In the genomic region with DNA sequence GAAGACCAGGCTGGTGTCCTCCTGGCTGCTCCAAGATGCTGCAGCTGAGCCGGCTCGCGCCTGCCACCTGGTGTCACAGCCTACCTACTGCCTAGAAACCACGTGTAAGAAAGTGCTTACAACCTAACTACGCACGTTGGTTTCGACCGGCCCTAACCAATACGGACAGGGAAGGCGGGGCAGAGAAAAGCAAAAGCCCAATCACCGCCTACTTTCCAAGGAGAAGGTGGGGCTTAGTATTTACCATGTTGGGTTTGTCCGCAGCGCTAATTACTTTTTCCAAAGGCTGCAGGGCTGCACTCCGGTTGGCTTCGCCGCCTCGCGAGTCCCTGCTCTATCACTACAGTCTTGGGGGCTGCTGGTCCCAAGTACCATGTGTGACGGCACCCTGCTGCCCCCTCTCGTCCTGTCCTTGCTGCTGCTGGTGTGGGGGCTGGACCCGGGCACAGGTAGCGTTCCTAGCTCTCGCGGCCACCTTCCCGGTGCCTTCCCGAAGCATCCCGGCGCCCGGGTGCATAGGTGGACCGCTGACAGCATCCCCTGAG, we compare ENCODE assay signal across 8 mouse cellular contexts. TPM values are rescaled to one million over a fixed set of nuclear protein-coding genes. Genes with fewer than 3 reads are reported as not detected.
DNase-seq lines count a peak whose midpoint lies in the region; ATAC-seq and TF ChIP-seq lines count a peak whose summit lies in the region.

Gene Adamts17 (plus strand): TSS at position 273 of the 545 bp plus-strand sequence.

- no peaks in the 10 kb centered on the region for H3K9me3 ChIP-seq in erythroblast, embryonic 14.5 days (ENCODE audit: control insufficient read depth, low read length)
- H3K9me3 ChIP-seq in embryonic facial prominence, embryonic 11.5 days (replicated peaks; ENCODE audit: control insufficient read depth, low read length): no peaks in the 10 kb centered on the region
- no peaks in the 10 kb centered on the region for H3K9me3 ChIP-seq in limb, embryonic 10.5 days (replicated peaks)
- no peaks in the 10 kb centered on the region for H3K9me3 ChIP-seq in midbrain, embryonic 13.5 days

- peaks cover 7% of the 10 kb centered on the region for H3K4me1 ChIP-seq in erythroblast, embryonic 14.5 days (ENCODE audit: control insufficient read depth)
- peaks cover 7% of the 10 kb centered on the region for H3K4me1 ChIP-seq in embryonic facial prominence, embryonic 11.5 days (ENCODE audit: control insufficient read depth, insufficient read depth, low read length)
- H3K4me1 ChIP-seq in limb, embryonic 10.5 days: peaks cover 29% of the 10 kb centered on the region
- peaks cover 16% of the 10 kb centered on the region for H3K4me1 ChIP-seq in midbrain, embryonic 13.5 days (replicated peaks)
- H3K4me1 ChIP-seq in small intestine, adult 2 months (ENCODE audit: control insufficient read depth, insufficient read depth, insufficient read length, low read length): peaks cover 5% of the 10 kb centered on the region

- peak; percentile 88; the same call in 1 of the 2 replicates for TF ChIP-seq CTCF in small intestine, adult 2 months (IDR thresholded peaks at IDR 0.05; ENCODE audit: extremely low read depth, insufficient read length, insufficient replicate concordance, low read depth, low read length)

- peak within 1 kb of the TSS; percentile 100 for H3K4me2 ChIP-seq in embryonic facial prominence, embryonic 11.5 days (ENCODE audit: low read depth, low read length)
- peak within 1 kb of the TSS; percentile 100 for H3K4me2 ChIP-seq in midbrain, embryonic 13.5 days (replicated peaks)

- under 1% methylated on average over 30 of the region's 30 CpGs for WGBS in embryonic facial prominence, embryonic 11.5 days
- under 1% methylated on average over 30 of the region's 30 CpGs for WGBS in limb, embryonic 10.5 days
- under 1% methylated on average over 30 of the region's 30 CpGs for WGBS in midbrain, embryonic 13.5 days
- under 1% methylated on average over 30 of the region's 30 CpGs for WGBS in small intestine, adult 2 months

- peak; percentile 59; the same call in 1 of the 2 replicates for TF ChIP-seq POLR2A in small intestine, adult 2 months (IDR thresholded peaks at IDR 0.05; ENCODE audit: low read depth, low read length)

- H3K27ac ChIP-seq in embryonic facial prominence, embryonic 11.5 days (replicated peaks; ENCODE audit: low read depth, low read length): 0 out of 2 replicates have a peak within 1 kb of the TSS, but pooled peaks have one; percentile 20
- peak within 1 kb of the TSS; percentile 57 for H3K27ac ChIP-seq in limb, embryonic 10.5 days
- peak within 1 kb of the TSS; percentile 63 for H3K27ac ChIP-seq in midbrain, embryonic 13.5 days
- H3K27ac ChIP-seq in small intestine, adult 2 months (ENCODE audit: insufficient read depth, low read depth, low read length): no peak within 1 kb of the TSS

- peak within 1 kb of the TSS; percentile 40 for H3K4me3 ChIP-seq in erythroblast, embryonic 14.5 days (replicated peaks)
- H3K4me3 ChIP-seq in embryonic facial prominence, embryonic 11.5 days (ENCODE audit: low read depth, low read length): peak within 1 kb of the TSS; percentile 66
- peak within 1 kb of the TSS; percentile 82 for H3K4me3 ChIP-seq in limb, embryonic 10.5 days
- peak within 1 kb of the TSS; percentile 65 for H3K4me3 ChIP-seq in midbrain, embryonic 13.5 days (replicated peaks)
- H3K4me3 ChIP-seq in small intestine, adult 2 months (ENCODE audit: low read depth, low read length): peak within 1 kb of the TSS; percentile 68

- no peaks in the 10 kb centered on the region for H3K36me3 ChIP-seq in erythroblast, embryonic 14.5 days (ENCODE audit: control insufficient read depth)
- H3K36me3 ChIP-seq in embryonic facial prominence, embryonic 11.5 days (replicated peaks; ENCODE audit: control insufficient read depth, insufficient read depth, low read depth, low read length): no peaks in the 10 kb centered on the region
- no peaks in the 10 kb centered on the region for H3K36me3 ChIP-seq in limb, embryonic 10.5 days
- no peaks in the 10 kb centered on the region for H3K36me3 ChIP-seq in midbrain, embryonic 13.5 days
- no peaks in the 10 kb centered on the region for H3K36me3 ChIP-seq in small intestine, adult 2 months (ENCODE audit: control insufficient read depth, insufficient read depth, low read length)

- H3K27me3 ChIP-seq in erythroblast, embryonic 14.5 days (ENCODE audit: control insufficient read depth): peaks cover 48% of the 10 kb centered on the region
- peaks cover 5% of the 10 kb centered on the region for H3K27me3 ChIP-seq in embryonic facial prominence, embryonic 11.5 days (ENCODE audit: control insufficient read depth, insufficient read depth, low read length)
- peaks cover 22% of the 10 kb centered on the region for H3K27me3 ChIP-seq in limb, embryonic 10.5 days (ENCODE audit: low read depth, poor library complexity, severe bottlenecking)
- peaks cover 26% of the 10 kb centered on the region for H3K27me3 ChIP-seq in midbrain, embryonic 13.5 days
- H3K27me3 ChIP-seq in small intestine, adult 2 months (ENCODE audit: control insufficient read depth, insufficient read depth, low read length): peaks cover 3% of the 10 kb centered on the region; the same call in 1 of the 2 replicates

- peak within 1 kb of the TSS; percentile 61 for H3K9ac ChIP-seq in embryonic facial prominence, embryonic 11.5 days (replicated peaks; ENCODE audit: low read length)
- peak within 1 kb of the TSS; percentile 74 for H3K9ac ChIP-seq in midbrain, embryonic 13.5 days (replicated peaks)

- no peak for ATAC-seq in erythroblast, adult 5-6 weeks (replicated peaks; ENCODE audit: low FRiP score, poor library complexity, severe bottlenecking)
- ATAC-seq in embryonic facial prominence, embryonic 11.5 days (replicated peaks; ENCODE audit: insufficient number of reproducible peaks, low FRiP score, low TSS enrichment, low read depth): peak; percentile 95
- ATAC-seq in midbrain, embryonic 13.5 days: peak; percentile 98

- DNase-seq in embryonic facial prominence, embryonic 11.5 days (ENCODE audit: low spot score): peak; percentile 97
- peak; percentile 91 to 95 for DNase-seq in heart, adult 18-20 months
- DNase-seq in kidney, adult 18-20 months: peak; percentile 88
- DNase-seq in limb, embryonic 10.5 days (ENCODE audit: low spot score): peak; percentile 90

RNA-seq across cellular contexts. Expression of gene Adamts17, which starts in this region (rescaled TPM):
- polyA plus RNA-seq in erythroblast, embryonic 14.5 days (2012): 0.02 TPM in 1 of 2 replicates, not detected in the other
- total RNA-seq in erythroblast, adult 5-6 weeks (2015; ENCODE audit: low replicate concordance): not detected in 2 replicates
- total RNA-seq in erythroblast, adult 5-6 weeks (2017; ENCODE audit: low replicate concordance): not detected in 2 replicates
- polyA plus RNA-seq in embryonic facial prominence, embryonic 11.5 days (2014; fragmentation: Nextera tagmentation; extraction: Ambion mirVana): 3.0 and 3.2 TPM in 2 replicates
- total RNA-seq in heart, adult 18-20 months (2021): 1 to 10 TPM in 1 of 2 experiments, under 1 TPM in 1; 0.94 to 1.3 TPM
- 4.4 and 6.7 TPM in 2 replicates for polyA plus RNA-seq in limb, embryonic 10.5 days (2016; fragmentation: Nextera tagmentation; extraction: Ambion mirVana)
- 1.3 and 1.4 TPM in 2 replicates for polyA plus RNA-seq in midbrain, embryonic 13.5 days (2015; fragmentation: Nextera tagmentation; extraction: Ambion mirVana)
- polyA plus RNA-seq in small intestine, adult 2 months (2012; rRNA removed): 1.5 and 2.1 TPM in 2 replicates
